Mouse (Mus musculus): ENCODE results near the gene Smarce1. TPM values are rescaled to one million over a fixed set of nuclear protein-coding genes. Genes with fewer than 3 reads are reported as not detected.
"Not testable (repeated sequence)": the region's sequence is repeated elsewhere in the genome, so short reads cannot be mapped to it uniquely, and the experiment has no call there.

Gene Smarce1
- polyA plus RNA-seq, 1 experiment from 2014 or later = 366 TPM

DNA sequence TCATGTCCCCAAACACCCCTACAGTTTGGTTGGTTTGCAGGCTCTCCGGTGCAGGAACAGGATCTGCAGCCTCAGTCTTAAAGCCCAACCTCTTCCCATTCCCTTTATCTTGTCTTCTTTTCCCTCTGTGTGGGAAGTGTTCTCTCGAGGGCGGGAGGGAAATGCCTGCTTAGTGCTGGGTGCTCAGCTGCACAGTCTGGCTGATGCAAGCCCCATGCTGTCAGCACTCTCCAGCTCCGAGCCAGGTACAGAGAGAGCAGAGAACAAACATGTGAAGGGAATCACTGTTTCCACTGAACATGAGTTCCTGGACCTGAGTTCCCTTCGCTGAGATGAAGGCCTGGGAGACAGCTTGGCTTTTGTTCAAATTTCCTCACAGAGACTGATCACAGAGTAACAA, 19.4 kb upstream of the Smarce1 start:
- 61% methylated on average over 5 of the region's 5 CpGs for WGBS
- Histone ChIP-seq H3K9ac (replicated peaks) (no peak overlapping the region), H3K4me1 (no peaks in the 10 kb centered on the region), H3K9me3 (no peaks in the 10 kb centered on the region), H3K27ac (replicated peaks) (no peak overlapping the region), H3K36me3 (no peaks in the 10 kb centered on the region), H3K4me3 (no peak overlapping the region), H3K4me2 (replicated peaks) (no peak overlapping the region), H3K27me3 (no peaks in the 10 kb centered on the region)
- ATAC-seq (replicated peaks) = no peak

DNA sequence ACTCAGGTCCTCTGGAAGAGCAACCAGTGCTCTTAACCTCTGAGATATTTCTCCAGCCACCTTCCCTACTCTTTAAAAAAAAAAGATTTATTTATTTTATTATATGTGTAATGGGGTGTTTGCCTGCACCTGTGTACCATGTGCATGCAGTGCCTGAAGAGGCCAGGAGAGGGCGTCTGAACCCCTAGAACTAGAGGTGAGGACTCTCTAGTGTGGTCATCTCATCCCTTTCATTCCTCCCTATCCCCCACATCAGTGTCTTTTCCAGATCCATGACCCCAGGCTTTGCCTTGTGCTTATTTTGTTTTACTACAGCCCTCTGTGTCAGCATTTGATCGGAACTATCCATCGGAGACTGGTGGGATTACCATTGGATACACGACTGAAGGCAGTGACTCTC, 18.3 kb upstream of the Smarce1 start:
- no peak overlapping the region for H3K27ac ChIP-seq (replicated peaks)
- no peak for ATAC-seq (replicated peaks)
- H3K36me3 ChIP-seq = no peaks in the 10 kb centered on the region
- WGBS = 65% methylated on average over 4 of the region's 4 CpGs
- no peak overlapping the region for H3K4me2 ChIP-seq (replicated peaks)
- no peak overlapping the region for H3K9ac ChIP-seq (replicated peaks)
- no peak overlapping the region for H3K4me3 ChIP-seq
- no peaks in the 10 kb centered on the region for H3K27me3 ChIP-seq
- no peaks in the 10 kb centered on the region for H3K9me3 ChIP-seq
- peaks cover 2% of the 10 kb centered on the region for H3K4me1 ChIP-seq

DNA sequence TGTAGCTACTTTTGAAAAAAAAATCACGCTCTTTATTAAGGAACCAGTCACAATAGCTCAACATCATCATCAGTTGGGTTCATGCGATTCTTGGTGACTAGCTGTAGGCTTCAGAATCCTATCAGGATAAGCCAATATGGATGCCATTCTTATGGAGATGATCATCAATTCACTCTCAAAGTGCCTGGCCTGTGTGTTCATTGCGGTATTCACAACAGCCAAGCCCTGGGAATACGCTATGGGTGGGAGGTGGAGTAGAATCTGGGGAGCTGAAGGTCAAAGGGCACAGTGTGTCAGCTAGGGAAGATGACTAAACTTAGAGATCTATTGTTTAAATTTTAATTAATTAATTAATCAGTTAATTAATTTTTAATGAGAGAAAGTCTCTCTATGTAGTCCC, 17.1 kb upstream of the Smarce1 start:
- H3K9ac ChIP-seq (replicated peaks) = no peak overlapping the region
- 89% methylated on average over 4 of the region's 4 CpGs for WGBS
- ATAC-seq (replicated peaks) = no peak

DNA sequence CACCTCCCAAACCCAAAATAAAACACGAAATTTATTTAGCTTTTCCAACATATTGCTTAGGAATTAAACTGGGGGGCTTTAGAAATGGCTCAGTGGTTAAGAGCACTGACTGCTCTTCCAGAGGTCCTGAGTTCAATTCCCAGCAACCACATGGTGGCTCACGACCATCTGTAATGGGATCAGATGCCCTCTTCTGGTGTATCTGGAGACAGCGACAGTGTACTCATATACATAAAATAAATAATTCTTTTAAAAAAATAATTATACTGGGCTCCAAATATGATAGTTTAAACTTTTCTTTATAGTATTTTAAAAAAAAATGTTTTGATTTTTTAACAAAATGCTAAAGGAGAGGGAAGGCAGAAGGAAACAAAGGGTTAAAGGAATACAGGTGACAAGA, 13.7 kb upstream of the Smarce1 start:
- 54% methylated on average over 3 of the region's 3 CpGs for WGBS
- ATAC-seq (replicated peaks); H3K4me3 ChIP-seq; H3K27ac ChIP-seq (replicated peaks); H3K27me3 ChIP-seq; H3K4me2 ChIP-seq (replicated peaks); H3K36me3 ChIP-seq; H3K4me1 ChIP-seq; H3K9ac ChIP-seq (replicated peaks); H3K9me3 ChIP-seq: not testable (repeated sequence)

More for the DNA sequence above, 17.1 kb upstream of the Smarce1 start:
- Histone ChIP-seq H3K4me1 (peaks cover 8% of the 10 kb centered on the region), H3K27ac (replicated peaks) (no peak overlapping the region), H3K27me3 (no peaks in the 10 kb centered on the region), H3K4me2 (replicated peaks) (no peak overlapping the region), H3K9me3 (no peaks in the 10 kb centered on the region), H3K36me3 (no peaks in the 10 kb centered on the region), H3K4me3 (no peak overlapping the region)

DNA sequence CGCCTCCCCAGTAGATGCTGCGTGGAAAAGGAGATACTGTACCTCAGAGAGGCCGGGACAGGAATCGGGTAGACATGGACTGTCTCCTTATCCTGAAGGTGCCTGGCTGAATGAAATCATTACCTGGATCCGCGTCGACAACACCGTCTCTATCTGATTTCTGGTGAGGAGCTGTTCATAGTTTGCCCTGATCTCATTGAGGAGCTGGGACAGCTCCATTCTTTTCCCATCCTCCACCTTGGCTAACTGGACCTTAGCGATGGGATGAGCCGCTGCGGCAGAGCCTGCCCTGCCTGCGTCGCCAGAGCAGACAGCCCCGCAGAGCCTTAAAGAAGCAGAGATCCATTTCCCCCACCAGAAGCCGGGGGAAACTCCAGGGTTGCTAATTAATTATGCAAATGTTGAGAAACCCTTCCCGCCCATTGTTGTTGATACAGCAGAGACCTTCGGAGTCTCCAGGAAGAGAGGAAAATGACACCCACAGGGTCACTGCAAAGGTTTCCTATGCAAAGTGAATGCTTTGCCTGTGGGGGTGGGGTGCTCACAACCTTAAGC, 13.1 kb upstream of the Smarce1 start, which contains the start of gene Krt222:
TSS of gene Krt222 (minus strand) at position 266 of the 555 bp plus-strand sequence.
- peak within 1 kb of the TSS; percentile 49 for H3K9ac ChIP-seq (replicated peaks)
- no peak for ATAC-seq (replicated peaks)
- H3K4me1 ChIP-seq = peaks cover 8% of the 10 kb centered on the region
- no peaks in the 10 kb centered on the region for H3K27me3 ChIP-seq
- no peaks in the 10 kb centered on the region for H3K9me3 ChIP-seq
- no peaks in the 10 kb centered on the region for H3K36me3 ChIP-seq
- peak within 1 kb of the TSS; percentile 51 for H3K4me2 ChIP-seq (replicated peaks)
- WGBS = 7% methylated on average over 17 of the region's 17 CpGs
- H3K27ac ChIP-seq (replicated peaks) = peak within 1 kb of the TSS; percentile 60
- peak within 1 kb of the TSS; percentile 38 for H3K4me3 ChIP-seq

DNA sequence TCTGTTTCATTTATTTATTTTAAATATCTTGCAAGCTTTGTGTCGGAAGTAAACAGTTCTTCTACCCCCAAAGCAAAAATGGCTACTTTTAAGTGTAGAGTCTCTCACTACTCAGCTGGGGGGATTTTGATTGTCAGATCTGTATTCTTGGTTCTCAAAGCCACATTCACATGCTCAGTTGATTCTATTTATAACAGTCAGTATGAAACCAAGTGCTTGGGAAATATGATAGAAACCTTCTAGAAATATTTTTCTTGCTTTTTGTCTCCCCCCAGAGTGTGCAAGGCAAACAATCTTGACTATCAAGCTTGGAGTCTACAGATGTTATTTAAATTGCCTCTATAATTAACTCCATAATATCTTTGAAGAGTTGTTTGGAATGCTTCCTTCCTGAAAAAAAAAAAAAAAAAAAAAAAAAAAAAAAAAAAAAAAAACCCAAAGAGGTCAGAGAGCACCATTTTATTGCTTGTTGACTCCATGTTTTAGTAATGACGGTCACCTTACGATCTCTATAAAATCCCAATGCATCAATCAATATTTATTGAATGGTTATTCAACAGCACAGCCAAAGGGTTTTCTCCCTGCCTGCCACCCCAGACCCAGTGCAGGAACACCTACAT, 12.5 kb upstream of the Smarce1 start:
- Histone ChIP-seq H3K4me2 (replicated peaks) (peak overlapping the region; percentile 51), H3K36me3 (no peaks in the 10 kb centered on the region), H3K9ac (replicated peaks) (peak overlapping the region; percentile 49), H3K4me1 (peaks cover 8% of the 10 kb centered on the region), H3K27ac (replicated peaks) (peak overlapping the region; percentile 60), H3K9me3 (no peaks in the 10 kb centered on the region), H3K27me3 (no peaks in the 10 kb centered on the region), H3K4me3 (peak overlapping the region; percentile 38)
- no peak for ATAC-seq (replicated peaks)
- WGBS = 69% methylated on average over 3 of the region's 3 CpGs

DNA sequence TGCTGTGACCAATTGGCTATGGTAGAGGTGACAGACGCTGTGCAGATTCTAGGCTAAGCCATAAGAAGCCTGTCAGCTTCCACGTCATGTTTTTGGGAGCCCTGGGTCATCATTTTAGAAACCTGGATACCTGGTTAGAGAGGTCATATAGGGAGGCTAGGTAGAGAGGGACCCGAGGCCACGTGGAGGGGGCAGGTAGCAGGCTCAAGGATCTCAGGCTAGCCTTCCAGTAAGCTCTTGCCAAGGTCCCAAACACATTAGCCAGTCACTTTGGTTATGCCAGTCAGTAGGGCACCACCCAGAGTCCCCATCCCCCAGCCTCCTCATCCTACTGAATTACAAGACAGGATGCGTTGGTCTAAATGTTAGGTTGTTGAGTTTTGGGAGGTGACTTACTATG, 11.2 kb upstream of the Smarce1 start:
- no peak for ATAC-seq (replicated peaks)
- H3K9ac ChIP-seq (replicated peaks) = no peak overlapping the region
- 86% methylated on average over 5 of the region's 5 CpGs for WGBS

DNA sequence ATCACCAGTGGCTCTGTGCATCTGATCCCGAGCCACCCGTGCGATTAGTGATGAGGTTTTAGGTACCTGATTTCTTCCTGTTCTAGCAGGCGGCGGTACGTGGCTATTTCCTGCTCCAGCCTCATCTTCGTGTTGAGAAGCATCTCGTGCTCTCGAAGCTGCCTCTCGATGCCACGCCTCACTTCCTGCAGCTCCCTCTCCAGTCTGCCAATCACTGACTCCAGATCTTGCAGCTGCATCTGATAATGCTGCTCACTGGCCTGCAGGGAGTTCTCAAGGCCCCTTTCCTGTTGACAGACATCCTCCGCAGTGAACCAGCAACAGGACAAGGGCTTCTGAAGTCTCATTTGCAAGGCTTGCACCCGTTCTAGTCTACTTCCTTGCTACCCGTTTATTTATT, 7.7 kb upstream of the Smarce1 start:
- Histone ChIP-seq H3K9ac (replicated peaks) (no peak overlapping the region), H3K4me2 (replicated peaks) (no peak overlapping the region), H3K36me3 (no peaks in the 10 kb centered on the region), H3K4me3 (no peak overlapping the region), H3K27ac (replicated peaks) (no peak overlapping the region), H3K4me1 (no peaks in the 10 kb centered on the region), H3K9me3 (no peaks in the 10 kb centered on the region), H3K27me3 (no peaks in the 10 kb centered on the region)
- no peak for ATAC-seq (replicated peaks)
- WGBS = 83% methylated on average over 14 of the region's 14 CpGs

More for the DNA sequence above, 11.2 kb upstream of the Smarce1 start:
- Histone ChIP-seq H3K4me3 (no peak overlapping the region), H3K9me3 (no peaks in the 10 kb centered on the region), H3K27ac (replicated peaks) (no peak overlapping the region), H3K4me1 (peaks cover 8% of the 10 kb centered on the region), H3K27me3 (no peaks in the 10 kb centered on the region), H3K36me3 (no peaks in the 10 kb centered on the region), H3K4me2 (replicated peaks) (no peak overlapping the region)

DNA sequence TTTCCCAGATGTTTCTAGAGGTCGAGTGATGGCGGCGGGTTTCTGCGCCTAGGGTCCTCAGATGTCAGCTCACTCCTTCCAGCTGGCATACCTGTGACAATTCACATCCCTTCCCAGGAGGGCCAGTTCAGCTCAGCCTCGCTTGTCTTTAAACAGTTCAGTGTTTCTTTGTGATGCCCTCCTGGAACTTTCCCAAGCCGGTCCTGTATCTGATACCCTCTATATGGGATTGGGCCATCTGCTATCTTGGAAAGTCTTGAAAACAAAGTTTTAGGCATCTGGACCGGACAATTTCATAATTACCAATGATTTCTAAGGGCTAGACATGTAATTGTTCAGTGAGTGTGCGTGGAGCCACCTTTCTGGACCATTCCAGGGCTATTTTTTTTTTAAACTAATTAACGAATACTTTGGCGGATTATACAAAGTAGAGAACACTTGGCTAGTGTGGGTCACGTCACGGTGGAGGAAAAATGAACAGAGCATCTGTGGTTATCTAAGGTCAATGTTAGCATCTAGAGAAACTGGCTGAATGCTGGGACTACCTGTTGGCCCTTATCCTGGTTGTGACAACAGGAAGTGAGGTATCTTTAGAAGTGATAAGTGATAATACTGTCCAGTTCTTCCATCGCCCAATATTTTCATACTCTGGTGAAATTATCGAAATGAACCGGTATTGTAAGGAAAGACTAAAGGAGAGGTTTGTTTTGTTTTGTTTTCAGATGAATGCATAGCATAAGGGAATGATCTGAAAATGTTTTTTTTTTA, 416 bp upstream of the Smarce1 start:
- Histone ChIP-seq H3K27me3 (no peaks in the 10 kb centered on the region), H3K27ac (replicated peaks) (peak overlapping the region; percentile 97), H3K36me3 (peaks cover 12% of the 10 kb centered on the region), H3K4me1 (peaks cover 36% of the 10 kb centered on the region), H3K4me3 (peak overlapping the region; percentile 89), H3K9me3 (no peaks in the 10 kb centered on the region), H3K4me2 (replicated peaks) (peak overlapping the region; percentile 70), H3K9ac (replicated peaks) (peak overlapping the region; percentile 98)
- no peak; the same call in 1 of the 2 replicates for ATAC-seq (replicated peaks)
- WGBS = 16% methylated on average over 15 of the region's 15 CpGs

DNA sequence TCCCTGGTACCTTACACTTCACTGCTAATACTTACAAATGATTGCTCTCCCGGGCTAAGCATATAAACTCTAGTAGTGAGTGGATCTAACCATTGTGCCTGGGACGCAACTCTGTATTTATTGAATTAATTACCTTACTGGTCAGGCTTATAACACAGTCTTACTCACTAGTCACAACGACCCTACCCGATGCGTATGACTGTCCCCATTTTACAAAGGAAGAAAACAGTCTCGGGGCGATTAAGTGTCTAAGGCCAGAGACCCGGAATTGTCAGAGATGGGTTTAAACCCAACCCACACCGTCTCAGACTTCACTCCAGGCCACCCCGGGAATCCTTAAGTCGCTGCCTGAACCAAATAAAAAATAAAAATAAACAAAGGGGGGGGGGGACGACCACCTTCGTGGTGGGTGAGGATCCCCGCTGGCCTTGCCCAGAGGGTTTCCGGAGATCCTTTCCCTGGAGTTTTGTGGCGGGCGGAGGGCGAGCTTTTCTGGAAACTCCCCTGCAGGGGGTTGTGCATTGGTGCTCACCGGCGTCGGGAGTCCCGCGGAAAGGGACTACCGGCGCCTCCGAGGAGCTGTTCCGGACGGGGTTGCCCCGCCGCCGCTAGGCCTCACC, 1.1 kb downstream of the Smarce1 start:
- H3K9ac ChIP-seq (replicated peaks) = peak overlapping the region; percentile 98
- ATAC-seq (replicated peaks) = peak; percentile 35; the same call in 1 of the 2 replicates

DNA sequence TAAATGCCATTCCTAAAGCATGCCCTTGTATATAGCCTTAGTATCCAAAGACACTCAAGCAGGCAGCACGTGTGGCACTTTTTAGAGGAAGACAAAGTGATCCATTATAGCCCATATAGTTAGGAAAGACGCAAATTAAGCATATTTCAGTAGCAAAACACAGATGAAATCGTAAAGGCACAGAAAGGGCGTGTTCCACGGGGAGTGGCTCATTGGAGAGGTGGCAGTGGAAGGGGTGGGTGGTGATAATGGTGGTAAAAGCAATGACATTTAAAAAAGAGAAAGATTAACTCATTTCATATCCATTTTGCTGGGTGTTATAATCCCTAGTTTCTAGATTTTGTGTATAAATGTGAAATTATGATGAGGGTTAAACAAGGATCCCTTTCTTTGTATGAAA, 4.5 kb downstream of the Smarce1 start:
- no peak overlapping the region for H3K4me3 ChIP-seq
- no peak overlapping the region for H3K27ac ChIP-seq (replicated peaks)
- peaks cover 39% of the 10 kb centered on the region for H3K4me1 ChIP-seq
- H3K9me3 ChIP-seq = no peaks in the 10 kb centered on the region
- WGBS = 88% methylated on average over 5 of the region's 5 CpGs
- H3K4me2 ChIP-seq (replicated peaks) = no peak overlapping the region
- H3K36me3 ChIP-seq = peaks cover 48% of the 10 kb centered on the region
- no peak overlapping the region for H3K9ac ChIP-seq (replicated peaks)
- no peaks in the 10 kb centered on the region for H3K27me3 ChIP-seq
- no peak for ATAC-seq (replicated peaks)

More for the DNA sequence above, 1.1 kb downstream of the Smarce1 start:
- WGBS = under 1% methylated on average over 30 of the region's 31 CpGs
- peaks cover 20% of the 10 kb centered on the region for H3K36me3 ChIP-seq
- H3K4me2 ChIP-seq (replicated peaks) = peak overlapping the region; percentile 70
- no peaks in the 10 kb centered on the region for H3K9me3 ChIP-seq
- H3K27me3 ChIP-seq = no peaks in the 10 kb centered on the region
- peak overlapping the region; percentile 97 for H3K27ac ChIP-seq (replicated peaks)
- H3K4me1 ChIP-seq = peaks cover 40% of the 10 kb centered on the region
- peak overlapping the region; percentile 89 for H3K4me3 ChIP-seq

DNA sequence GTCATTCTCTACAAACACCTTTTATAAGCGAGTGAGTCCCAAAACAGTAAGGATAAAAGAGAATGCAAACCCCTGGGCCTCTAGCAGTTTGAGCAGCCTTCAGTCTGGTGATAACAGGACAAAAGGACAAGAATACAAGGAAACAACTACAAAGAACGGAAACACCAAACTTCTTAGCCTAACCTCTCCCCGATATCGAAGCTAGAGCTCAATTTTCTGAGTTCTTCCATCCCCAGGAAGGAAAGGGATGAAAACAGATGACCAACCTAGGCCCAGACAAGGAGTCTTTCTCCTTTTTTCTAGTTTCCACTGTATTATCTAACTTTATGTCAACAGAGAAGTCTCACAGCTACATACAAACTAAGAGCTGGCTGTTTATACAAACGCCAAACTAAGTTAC, 7.5 kb downstream of the Smarce1 start:
- ATAC-seq (replicated peaks) = no peak
- H3K9ac ChIP-seq (replicated peaks) = no peak overlapping the region
- 90% methylated on average over 5 of the region's 5 CpGs for WGBS
- no peaks in the 10 kb centered on the region for H3K9me3 ChIP-seq
- H3K4me2 ChIP-seq (replicated peaks) = no peak overlapping the region
- H3K4me3 ChIP-seq = no peak overlapping the region
- peaks cover 27% of the 10 kb centered on the region for H3K4me1 ChIP-seq
- no peak overlapping the region for H3K27ac ChIP-seq (replicated peaks)
- H3K36me3 ChIP-seq = peaks cover 70% of the 10 kb centered on the region
- no peaks in the 10 kb centered on the region for H3K27me3 ChIP-seq
